Mouse (Mus musculus) spleen, postnatal 36 days (tissue): ENCODE results near the gene Lyrm9.
"Not testable (repeated sequence)": the region's sequence is repeated elsewhere in the genome, so short reads cannot be mapped to it uniquely, and the experiment has no call there.

Experiments used
- DNase-seq, 2 experiments: peaks; one replicate each; pipeline ENCODE4 v3.0.0; 2022; ENCODE audit warnings: low spot score in 2 of 2, mixed read lengths in 1 of 2

The Lyrm9 gene

GRCm38 (mm10) chr11:78851216-78851870, 25.0 kb downstream of the Lyrm9 start:
- no peak for DNase-seq

- DNase-seq = no peak
These were observed 25.5 kb downstream of the Lyrm9 start for GRCm38 (mm10) chr11:78851871-78852265.

- DNase-seq = no peak
These were observed 26.1 kb downstream of the Lyrm9 start for GRCm38 (mm10) chr11:78852529-78852928.

GRCm38 (mm10) chr11:78856310-78856709, 29.9 kb downstream of the Lyrm9 start:
- DNase-seq = peak; percentile 59 to 60

GRCm38 (mm10) chr11:78857611-78858010, 31.2 kb downstream of the Lyrm9 start:
- no peak for DNase-seq

GRCm38 (mm10) chr11:78863898-78864297, 37.5 kb downstream of the Lyrm9 start:
- DNase-seq = no peak

- DNase-seq = peak in 1 of 2 experiments; percentile 4
These were observed 38.3 kb downstream of the Lyrm9 start for GRCm38 (mm10) chr11:78864567-78865278.

GRCm38 (mm10) chr11:78865314-78865713, 38.9 kb downstream of the Lyrm9 start:
- DNase-seq = no peak

GRCm38 (mm10) chr11:78866486-78866885, 40.1 kb downstream of the Lyrm9 start:
- DNase-seq = no peak

GRCm38 (mm10) chr11:78867696-78868095, 41.3 kb downstream of the Lyrm9 start:
- no peak for DNase-seq

GRCm38 (mm10) chr11:78869205-78869604, 42.8 kb downstream of the Lyrm9 start:
- not testable (repeated sequence) for DNase-seq

GRCm38 (mm10) chr11:78870891-78871290, 44.5 kb downstream of the Lyrm9 start:
- no peak for DNase-seq

- no peak for DNase-seq
These were observed 46.4 kb downstream of the Lyrm9 start for GRCm38 (mm10) chr11:78872782-78873181.

GRCm38 (mm10) chr11:78879727-78880126, 53.3 kb downstream of the Lyrm9 start:
- DNase-seq = no peak

GRCm38 (mm10) chr11:78886693-78887092, 60.3 kb downstream of the Lyrm9 start:
- no peak for DNase-seq

- DNase-seq = peak; percentile 31 to 37
These were observed 61.0 kb downstream of the Lyrm9 start for GRCm38 (mm10) chr11:78887102-78887971.

- no peak for DNase-seq
These were observed 62.8 kb downstream of the Lyrm9 start for GRCm38 (mm10) chr11:78889156-78889555.
